Mouse (Mus musculus) hindbrain, embryonic 14.5 days (tissue): ENCODE results near the gene Abr. TPM values are rescaled to one million over a fixed set of nuclear protein-coding genes. Genes with fewer than 3 reads are reported as not detected.
A peak's percentile ranks its signal among the peaks of the same experiment; 100 is the strongest.

Source experiments
- ATAC-seq: fragments of 200-750 bp; cut with Nextera tagmentation; 2 replicates; pipeline ENCODE4 v1.8.0; 2017; ENCODE audit warnings: moderate number of reproducible peaks, mild to moderate bottlenecking, moderate TSS enrichment, moderate library complexity; ENCODE audit not compliant: low FRiP score
- DNase-seq: peaks from one replicate; pipeline ENCODE4 v3.0.0-alpha.2; 2015; ENCODE audit warnings: low spot score
- H3K27ac ChIP-seq: fragments of 300-500 bp; sonication (generic); 2 replicates; pipeline ENCODE4 v1.5.1; 2014; ENCODE audit warnings: mild to moderate bottlenecking, moderate library complexity
- H3K27me3 ChIP-seq: fragments of 300-500 bp; sonication (generic); 2 replicates; pipeline ENCODE4 v1.6.1; 2014; ENCODE audit warnings: mild to moderate bottlenecking, low read length, mixed read lengths; ENCODE audit not compliant: control insufficient read depth, insufficient read depth
- H3K36me3 ChIP-seq: fragments of 300-500 bp; sonication (generic); replicated peaks from 2 replicates; pipeline ENCODE4 v1.6.1; 2014; ENCODE audit not compliant: control insufficient read depth, insufficient read depth
- H3K4me1 ChIP-seq: fragments of 300-500 bp; sonication (generic); replicated peaks from 2 replicates; pipeline ENCODE4 v1.6.1; 2014; ENCODE audit warnings: antibody characterized with exemption, low read length, mixed read lengths; ENCODE audit not compliant: control insufficient read depth, insufficient read depth
- H3K4me2 ChIP-seq: fragments of 300-500 bp; sonication (generic); replicated peaks from 2 replicates; pipeline ENCODE4 v1.6.1; 2014; ENCODE audit warnings: mild to moderate bottlenecking, moderate library complexity
- H3K4me3 ChIP-seq: fragments of 300-500 bp; sonication (generic); replicated peaks from 2 replicates; pipeline ENCODE4 v1.5.1; 2014; ENCODE audit warnings: mild to moderate bottlenecking, low read length
- H3K9ac ChIP-seq: fragments of 300-500 bp; sonication (generic); 2 replicates; pipeline ENCODE4 v1.6.1; 2014
- H3K9me3 ChIP-seq: fragments of 300-500 bp; sonication (generic); 2 replicates; pipeline ENCODE4 v1.6.1; 2016; ENCODE audit warnings: low read length; ENCODE audit not compliant: control insufficient read depth
- WGBS: fragments of 180-500 bp; shearing (Covaris S2); extraction: QIAGEN DNeasy Blood & Tissue Kit; methylation state at CpG from one replicate; pipeline ENCODE4 v1.1.7; 2014; 5-methylcytosine and 5-hydroxymethylcytosine counted together
- polyA plus RNA-seq: library from polyadenylated mRNA; unstranded; fragments of >200 nt; fragmentation: Nextera tagmentation; extraction: Ambion mirVana; gene quantifications from 2 replicates; pipeline ENCODE4 v1.2.1, GENCODE M21; 2014

The Abr gene
- polyA plus RNA-seq, 1 experiment from 2014 or later, result 115 TPM

- H3K9ac ChIP-seq, result 0 out of 2 replicates have a peak overlapping the region, but pooled peaks have one; percentile 28
- WGBS, result 62% methylated on average over 8 of the region's 8 CpGs
- no peaks in the 10 kb centered on the region for H3K9me3 ChIP-seq
- peak overlapping the region; percentile 4; the same call in 1 of the 2 replicates for H3K4me2 ChIP-seq
- peak; percentile 76 for DNase-seq
- H3K36me3 ChIP-seq, result no peaks in the 10 kb centered on the region
- H3K27me3 ChIP-seq, result no peaks in the 10 kb centered on the region
- H3K4me1 ChIP-seq, result peaks cover 36% of the 10 kb centered on the region
- H3K4me3 ChIP-seq, result no peak overlapping the region
- peak; percentile 75 for ATAC-seq
- H3K27ac ChIP-seq, result peak overlapping the region; percentile 81
Measured at GRCm38 (mm10) chr11:76507302-76508124, 114.6 kb downstream of the Abr start.

- Histone ChIP-seq H3K27me3 (no peaks in the 10 kb centered on the region), H3K4me3 (no peak overlapping the region), H3K27ac (peak overlapping the region; percentile 81), H3K4me1 (peaks cover 36% of the 10 kb centered on the region), H3K9ac (no peak overlapping the region), H3K9me3 (no peaks in the 10 kb centered on the region), H3K36me3 (no peaks in the 10 kb centered on the region), H3K4me2 (no peak overlapping the region)
- DNase-seq (peak; percentile 85), ATAC-seq (0 out of 2 replicates have a peak, but pooled peaks have one; percentile 40)
- 86% methylated on average over 5 of the region's 5 CpGs for WGBS
Measured at GRCm38 (mm10) chr11:76506514-76507228, 115.4 kb downstream of the Abr start.

GRCm38 (mm10) chr11:76505106-76505505, 117.0 kb downstream of the Abr start:
- no peak overlapping the region for H3K27ac ChIP-seq
- no peak overlapping the region for H3K4me2 ChIP-seq
- DNase-seq (no peak), ATAC-seq (no peak)
- H3K4me1 ChIP-seq, result peaks cover 36% of the 10 kb centered on the region
- H3K9ac ChIP-seq, result no peak overlapping the region
- H3K4me3 ChIP-seq, result no peak overlapping the region
- no peaks in the 10 kb centered on the region for H3K36me3 ChIP-seq
- H3K27me3 ChIP-seq, result no peaks in the 10 kb centered on the region
- 83% methylated on average over 1 of the region's 1 CpGs for WGBS
- H3K9me3 ChIP-seq, result no peaks in the 10 kb centered on the region

- Histone ChIP-seq H3K9me3 (no peaks in the 10 kb centered on the region), H3K9ac (no peak overlapping the region), H3K27ac (no peak overlapping the region; the same call in 1 of the 2 replicates), H3K36me3 (no peaks in the 10 kb centered on the region), H3K4me3 (no peak overlapping the region), H3K4me1 (peaks cover 27% of the 10 kb centered on the region), H3K4me2 (no peak overlapping the region), H3K27me3 (no peaks in the 10 kb centered on the region)
- WGBS, result 47% methylated on average over 5 of the region's 5 CpGs
- ATAC-seq (no peak), DNase-seq (no peak)
Measured at GRCm38 (mm10) chr11:76504058-76504457, 118.1 kb downstream of the Abr start.

GRCm38 (mm10) chr11:76499987-76500386, 122.1 kb downstream of the Abr start:
- Histone ChIP-seq H3K4me1 (peaks cover 7% of the 10 kb centered on the region), H3K36me3 (no peaks in the 10 kb centered on the region), H3K27me3 (no peaks in the 10 kb centered on the region), H3K9me3 (no peaks in the 10 kb centered on the region), H3K4me3 (no peak overlapping the region), H3K9ac (no peak overlapping the region), H3K27ac (no peak overlapping the region), H3K4me2 (no peak overlapping the region)
- DNase-seq, result no peak
- ATAC-seq, result no peak
- WGBS, result 46% methylated on average over 1 of the region's 1 CpGs

GRCm38 (mm10) chr11:76499564-76499963, 122.5 kb downstream of the Abr start:
- Histone ChIP-seq H3K27me3 (no peaks in the 10 kb centered on the region), H3K4me2 (no peak overlapping the region), H3K9me3 (no peaks in the 10 kb centered on the region), H3K27ac (no peak overlapping the region), H3K36me3 (no peaks in the 10 kb centered on the region), H3K4me3 (no peak overlapping the region), H3K4me1 (peaks cover 8% of the 10 kb centered on the region), H3K9ac (no peak overlapping the region)
- WGBS, result 73% methylated on average over 7 of the region's 7 CpGs
- no peak for DNase-seq
- no peak for ATAC-seq

GRCm38 (mm10) chr11:76497769-76498152, 124.4 kb downstream of the Abr start:
- no peaks in the 10 kb centered on the region for H3K36me3 ChIP-seq
- H3K4me2 ChIP-seq, result no peak overlapping the region
- ATAC-seq, result no peak
- no peaks in the 10 kb centered on the region for H3K27me3 ChIP-seq
- H3K9me3 ChIP-seq, result no peaks in the 10 kb centered on the region
- no peak overlapping the region for H3K9ac ChIP-seq
- WGBS, result 88% methylated on average over 4 of the region's 4 CpGs
- H3K27ac ChIP-seq, result no peak overlapping the region
- H3K4me1 ChIP-seq, result peaks cover 22% of the 10 kb centered on the region
- DNase-seq, result no peak
- H3K4me3 ChIP-seq, result no peak overlapping the region

- ATAC-seq (no peak), DNase-seq (no peak)
- Histone ChIP-seq H3K4me1 (peaks cover 28% of the 10 kb centered on the region), H3K27ac (no peak overlapping the region), H3K27me3 (no peaks in the 10 kb centered on the region), H3K36me3 (no peaks in the 10 kb centered on the region), H3K4me3 (no peak overlapping the region), H3K9me3 (no peaks in the 10 kb centered on the region), H3K4me2 (no peak overlapping the region), H3K9ac (no peak overlapping the region)
- WGBS, result 75% methylated on average over 9 of the region's 9 CpGs
Measured at GRCm38 (mm10) chr11:76497066-76497768, 124.9 kb downstream of the Abr start.
